Mouse (Mus musculus): ENCODE results near the gene Dgkg.

GRCm38 (mm10) chr16:22596394-22596793, 60.6 kb downstream of the Dgkg start:
- TF ChIP-seq CTCF (IDR thresholded peaks at IDR 0.05; ENCODE audit: low read depth, low read length) (no peak), POLR2AphosphoS5 (IDR thresholded peaks at IDR 0.05; ENCODE audit: insufficient replicate concordance, low read depth, low read length) (no peak), GATA2 (IDR thresholded peaks at IDR 0.05; ENCODE audit: borderline replicate concordance, low read depth, low read length) (no peak), GATA1 (IDR thresholded peaks at IDR 0.05; ENCODE audit: borderline replicate concordance, low read length) (no peak)

Measured in G1E (cell line).